Mouse (Mus musculus) heart, adult 2 months (tissue): ENCODE measurements around the gene Hmx1.

Source experiments
- CTCF ChIP-seq: fragments of 200-600 bp; IDR thresholded peaks from 2 replicates; pipeline ENCODE4 v1.8.1; 2022; ENCODE audit warnings: antibody characterized with exemption, mild to moderate bottlenecking, moderate library complexity
- EP300 ChIP-seq: fragments of 200-500 bp; IDR thresholded peaks from 2 replicates; pipeline ENCODE4 v1.6.1; 2011; ENCODE audit warnings: low read depth, low read length, control low read depth; ENCODE audit not compliant: insufficient read depth
- POLR2A ChIP-seq: fragments of 200-500 bp; IDR thresholded peaks from 2 replicates; pipeline ENCODE4 v1.6.1; 2011; ENCODE audit warnings: mild to moderate bottlenecking, low read depth, low read length, control low read depth; ENCODE audit not compliant: insufficient read depth

- TF ChIP-seq POLR2A (no peak), CTCF (no peak), EP300 (no peak)
These were observed 10.9 kb downstream of the Hmx1 start for GRCm38 (mm10) chr5:35399704-35400320.
